24 mouse cellular contexts compared by ENCODE assay signal in the genomic region with DNA sequence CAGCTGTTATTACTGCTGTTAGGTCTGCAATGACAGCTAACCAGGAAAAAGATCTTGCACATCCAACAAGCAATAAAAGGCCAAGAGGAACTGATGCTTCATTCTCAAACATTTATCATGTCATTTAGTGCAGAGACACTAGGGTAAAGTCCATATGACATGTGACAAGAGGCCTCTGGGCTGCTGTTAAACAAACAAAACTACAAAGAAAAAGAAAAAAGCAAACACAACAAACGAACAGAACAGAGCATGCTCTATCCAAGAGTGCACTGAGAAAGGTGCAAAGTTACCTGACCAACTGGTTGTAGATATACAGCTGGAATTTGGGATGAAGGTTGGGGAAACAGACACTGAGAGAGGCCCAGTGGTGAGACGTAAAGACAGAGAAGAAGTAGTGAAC.
A peak's percentile ranks its signal among the peaks of the same experiment; 100 is the strongest.
DNase-seq lines count a peak whose midpoint lies in the region; ATAC-seq and TF ChIP-seq lines count a peak whose summit lies in the region.
"Had no signal": no experiment of that assay in that cellular context is flagged by ENCODE, and none has a peak within 500 bp of the region (broad histone marks: within the 10 kb centered on the region; RNA-seq: fewer than 3 reads in every experiment).

No protein-coding gene starts in this region.

- TF ChIP-seq CTCF in liver, adult 2 months (IDR thresholded peaks at IDR 0.05; ENCODE audit: low read depth, low read length), result no peak
- no peak for TF ChIP-seq CTCF in left cerebral cortex, adult 2 months (IDR thresholded peaks at IDR 0.05)

- H3K4me3 ChIP-seq in liver, adult 2 months (ENCODE audit: insufficient read depth, low read depth, low read length), result no peak overlapping the region
- H3K4me3 ChIP-seq in liver, embryonic 12.5 days, result no peak overlapping the region
- no peak overlapping the region for H3K4me3 ChIP-seq in intestine, embryonic 15.5 days (replicated peaks)
- H3K4me3 ChIP-seq in left cerebral cortex, adult 2 months, result no peak overlapping the region
- H3K4me3 ChIP-seq: forebrain, embryonic 10.5 days; forebrain, embryonic 15.5 days; heart, embryonic 12.5 days; heart, embryonic 15.5 days; hindbrain, embryonic 10.5 days; hindbrain, embryonic 13.5 days had no signal

- no peak overlapping the region for H3K4me2 ChIP-seq in liver, embryonic 12.5 days
- H3K4me2 ChIP-seq in intestine, embryonic 15.5 days (replicated peaks), result no peak overlapping the region
- H3K4me2 ChIP-seq: forebrain, embryonic 15.5 days; heart, embryonic 12.5 days; heart, embryonic 15.5 days; hindbrain, embryonic 13.5 days had no signal

- no peaks in the 10 kb centered on the region for H3K27me3 ChIP-seq in liver, adult 2 months (ENCODE audit: control insufficient read depth, insufficient read depth, low read length)
- H3K27me3 ChIP-seq in liver, embryonic 12.5 days (replicated peaks), result no peaks in the 10 kb centered on the region
- H3K27me3 ChIP-seq in intestine, embryonic 15.5 days (replicated peaks), result no peaks in the 10 kb centered on the region
- H3K27me3 ChIP-seq: forebrain, embryonic 15.5 days; heart, embryonic 12.5 days; heart, embryonic 15.5 days; hindbrain, embryonic 13.5 days had no signal

- H3K36me3 ChIP-seq in liver, adult 2 months (ENCODE audit: control insufficient read depth, insufficient read depth, low read length), result peaks cover 41% of the 10 kb centered on the region
- H3K36me3 ChIP-seq in liver, embryonic 12.5 days, result peaks cover 67% of the 10 kb centered on the region
- H3K36me3 ChIP-seq in intestine, embryonic 15.5 days, result peaks cover 15% of the 10 kb centered on the region

- no peaks in the 10 kb centered on the region for H3K79me2 ChIP-seq in liver, adult 2 months (ENCODE audit: control insufficient read depth, insufficient read depth, low read length)

- peak; percentile 87 for DNase-seq in liver, adult 2 months (ENCODE audit: extremely low read depth, low read depth, low spot score)
- DNase-seq in large intestine, adult 2 months (ENCODE audit: low read depth, low spot score), result peak; percentile 36
- no peak for DNase-seq in left cerebral cortex, adult 2 months (ENCODE audit: extremely low spot score in 1 of 2, low spot score in 2 of 2)
- DNase-seq in right cerebral cortex, postnatal 4 days, result no peak
- DNase-seq: adrenal gland, adult 8-10 months; adrenal gland, postnatal 25 days; cerebellum, adult 11-12 months; cerebellum, adult 8-10 months; cerebellum, postnatal 10 days; cerebellum, postnatal 36 days; gastrocnemius, postnatal 25 days; heart, adult 18-20 months; heart, postnatal 10 days; heart, postnatal 36 days had no signal

- intact Hi-C loops in left cerebral cortex, adult 2 months (cut with DNase I), result no loop called here

- no peak for TF ChIP-seq POLR2A in liver, adult 2 months (IDR thresholded peaks at IDR 0.05; ENCODE audit: extremely low read depth, insufficient read depth, low read length)

- no peaks in the 10 kb centered on the region for H3K9me3 ChIP-seq in liver, embryonic 12.5 days (replicated peaks)
- H3K9me3 ChIP-seq in intestine, embryonic 15.5 days, result no peaks in the 10 kb centered on the region
- H3K9me3 ChIP-seq: forebrain, embryonic 10.5 days; forebrain, embryonic 15.5 days; heart, embryonic 12.5 days; heart, embryonic 15.5 days; hindbrain, embryonic 13.5 days had no signal

- 29% methylated on average over 2 of the region's 2 CpGs for WGBS in liver, adult 2 months
- WGBS in liver, embryonic 12.5 days (ENCODE audit: insufficient replicate concordance), result 83% methylated on average over 2 of the region's 2 CpGs
- whole genome bisulfite sequencing in intestine, embryonic 15.5 days, result 73% methylated on average over 2 of the region's 2 CpGs
- WGBS in large intestine, adult 2 months, result 37% methylated on average over 2 of the region's 2 CpGs

- no peak for ATAC-seq in liver, embryonic 12.5 days
- peak; percentile 41; the same call in 1 of the 2 replicates for ATAC-seq in intestine, embryonic 15.5 days
- ATAC-seq: activated CD4-positive, CD25-positive, alpha-beta regulatory T cell, adult 4 months; forebrain, embryonic 15.5 days; hindbrain, embryonic 16.5 days had no signal

- no peak overlapping the region for H3K9ac ChIP-seq in liver, adult 2 months (ENCODE audit: low read depth, low read length)
- no peak overlapping the region for H3K9ac ChIP-seq in liver, embryonic 12.5 days
- no peak overlapping the region for H3K9ac ChIP-seq in intestine, embryonic 15.5 days
- H3K9ac ChIP-seq: forebrain, embryonic 15.5 days; heart, embryonic 12.5 days; heart, embryonic 15.5 days; hindbrain, embryonic 13.5 days had no signal

- H3K27ac ChIP-seq in liver, adult 2 months (replicated peaks; ENCODE audit: insufficient read depth, low read depth, low read length), result peak overlapping the region; percentile 60
- H3K27ac ChIP-seq in liver, embryonic 12.5 days, result no peak overlapping the region
- H3K27ac ChIP-seq in intestine, embryonic 15.5 days, result no peak overlapping the region
- H3K27ac ChIP-seq in left cerebral cortex, adult 2 months, result no peak overlapping the region
- H3K27ac ChIP-seq: forebrain, embryonic 10.5 days; forebrain, embryonic 15.5 days; heart, embryonic 15.5 days; hindbrain, embryonic 10.5 days; hindbrain, embryonic 13.5 days had no signal

- peaks cover 9% of the 10 kb centered on the region; the same call in 1 of the 2 replicates for H3K4me1 ChIP-seq in liver, adult 2 months (ENCODE audit: control insufficient read depth, insufficient read depth, low read length)
- peaks cover 20% of the 10 kb centered on the region for H3K4me1 ChIP-seq in liver, embryonic 12.5 days
- no peaks in the 10 kb centered on the region for H3K4me1 ChIP-seq in intestine, embryonic 15.5 days (replicated peaks)
- H3K4me1 ChIP-seq: forebrain, embryonic 10.5 days; forebrain, embryonic 15.5 days; heart, embryonic 12.5 days; heart, embryonic 15.5 days; hindbrain, embryonic 10.5 days; hindbrain, embryonic 13.5 days had no signal

Comparison
In these comparisons a context has a peak if more than half of its experiments do, and no peak if none do; other contexts are left out.
1. DNase-seq: peak in liver, adult 2 months (single experiment) and large intestine, adult 2 months (single experiment); none in left cerebral cortex, adult 2 months (0 of 2) and right cerebral cortex, postnatal 4 days (single experiment).